Mouse (Mus musculus) liver, adult 2 months (tissue): ENCODE results near the gene Ercc6.

Source experiments
- CTCF ChIP-seq: fragments of 200-500 bp; IDR thresholded peaks from 2 replicates; pipeline ENCODE4 v1.5.1; 2011; ENCODE audit warnings: low read depth, low read length, control low read depth
- POLR2A ChIP-seq: fragments of 200-500 bp; IDR thresholded peaks from 2 replicates; pipeline ENCODE4 v1.6.1; 2011; ENCODE audit warnings: low read length, control low read depth; ENCODE audit not compliant: insufficient read depth; ENCODE audit errors: extremely low read depth

DNA sequence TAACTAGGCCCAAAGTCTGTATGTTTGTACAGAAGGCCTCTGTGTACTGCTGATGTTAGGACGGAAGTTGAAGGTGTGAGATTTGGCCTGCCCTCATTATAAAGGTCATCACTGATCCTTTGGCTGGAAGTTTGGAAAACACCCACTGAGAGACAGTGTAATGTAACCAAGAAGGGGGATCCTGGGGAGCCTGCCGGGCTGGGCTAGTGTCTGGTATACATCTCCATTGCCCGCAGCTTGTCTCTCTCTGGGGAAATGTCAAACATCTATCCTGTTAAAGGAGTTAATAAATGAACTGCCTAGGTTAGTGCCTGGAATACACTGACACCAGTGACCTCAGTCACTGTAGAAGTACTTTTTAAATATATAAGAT lies 19.8 kb downstream of the Ercc6 start:
- TF ChIP-seq POLR2A: no peak
- no peak for TF ChIP-seq CTCF
